Mouse (Mus musculus) T-helper 17 cell (primary cell): ENCODE data around the gene Fam198a.

Source experiments
- in situ Hi-C, 2 experiments: fragments of 300-600 bp; cut with MboI, MseI; formaldehyde crosslinking; loops; 1 replicate in 1 of 2; 2 replicates in 1 of 2; pipeline ENCODE4 v1.15.1; 2025; ENCODE audit warnings: high pct_unique_total_duplicates in 2 of 2

The Fam198a gene

GRCm38 (mm10) chr9:121950418-121951113 is at the start of gene Fam198a:
Fam198a (plus strand) TSS chr9:121950988.
- in situ Hi-C loops, result no loop called here

GRCm38 (mm10) chr9:121901710-121902700 is 48.8 kb upstream of the Fam198a start:
- in situ Hi-C loops, result no loop called here

GRCm38 (mm10) chr9:121903476-121904305 is 47.1 kb upstream of the Fam198a start:
- in situ Hi-C loops, result no loop called here

- in situ Hi-C loops, result no loop called here
Measured at GRCm38 (mm10) chr9:121904319-121904718, 46.5 kb upstream of the Fam198a start.

GRCm38 (mm10) chr9:121904946-121905345 is 45.8 kb upstream of the Fam198a start:
- in situ Hi-C loops, result no loop called here

- in situ Hi-C loops, result no loop called here
Measured at GRCm38 (mm10) chr9:121905556-121906185, 45.1 kb upstream of the Fam198a start.

GRCm38 (mm10) chr9:121906456-121906855 is 44.3 kb upstream of the Fam198a start:
- in situ Hi-C loops, result no loop called here

- in situ Hi-C loops, result no loop called here
Measured at GRCm38 (mm10) chr9:121907356-121908070, 43.3 kb upstream of the Fam198a start.

GRCm38 (mm10) chr9:121908321-121908720 is 42.5 kb upstream of the Fam198a start:
- in situ Hi-C loops, result no loop called here

GRCm38 (mm10) chr9:121909635-121910034 is 41.2 kb upstream of the Fam198a start:
- in situ Hi-C loops, result no loop called here

GRCm38 (mm10) chr9:121911196-121911595 is 39.6 kb upstream of the Fam198a start:
- in situ Hi-C loops, result no loop called here

- in situ Hi-C loops, result no loop called here
Measured at GRCm38 (mm10) chr9:121912786-121913185, 38.0 kb upstream of the Fam198a start.

GRCm38 (mm10) chr9:121914226-121914757 is 36.5 kb upstream of the Fam198a start:
- in situ Hi-C loops, result no loop called here

- in situ Hi-C loops, result no loop called here
Measured at GRCm38 (mm10) chr9:121915056-121915455, 35.7 kb upstream of the Fam198a start.

- in situ Hi-C loops, result no loop called here
Measured at GRCm38 (mm10) chr9:121916102-121916501, 34.7 kb upstream of the Fam198a start, which contains the start of gene Cyp8b1. Cyp8b1 (minus strand) TSS chr9:121916305.

- in situ Hi-C loops, result no loop called here
Measured at GRCm38 (mm10) chr9:121919027-121919501, 31.7 kb upstream of the Fam198a start.

- in situ Hi-C loops, result no loop called here
Measured at GRCm38 (mm10) chr9:121923443-121923842, 27.3 kb upstream of the Fam198a start.

- in situ Hi-C loops, result no loop called here
Measured at GRCm38 (mm10) chr9:121923906-121924305, 26.9 kb upstream of the Fam198a start.

GRCm38 (mm10) chr9:121924901-121925560 is 25.8 kb upstream of the Fam198a start:
- in situ Hi-C loops, result no loop called here
